Mouse (Mus musculus): Measurements from ENCODE around the gene Prkce. TPM values are rescaled to one million over a fixed set of nuclear protein-coding genes. Genes with fewer than 3 reads are reported as not detected.
A peak's percentile ranks its signal among the peaks of the same experiment; 100 is the strongest.
"Not testable (repeated sequence)": the region's sequence is repeated elsewhere in the genome, so short reads cannot be mapped to it uniquely, and the experiment has no call there.

The Prkce gene
- total and polyA plus RNA-seq, 3 experiments, result 6.1 to 27.3 (median 26.0) TPM

- intact Hi-C loops (cut with DNase I), result no loop called here
- H3K4me1 ChIP-seq (ENCODE audit: control insufficient read depth, insufficient read depth, low read length), result no peaks in the 10 kb centered on the region
- no peak for DNase-seq
- H3K27me3 ChIP-seq (ENCODE audit: control insufficient read depth, insufficient read depth, low read length), result no peaks in the 10 kb centered on the region
- no peak overlapping the region for H3K27ac ChIP-seq
- no peaks in the 10 kb centered on the region for H3K36me3 ChIP-seq (ENCODE audit: control insufficient read depth, insufficient read depth, low read length)
- no peak overlapping the region for H3K4me3 ChIP-seq
- TF ChIP-seq EP300 (IDR thresholded peaks at IDR 0.05; ENCODE audit: insufficient read depth, low read depth, low read length), result no peak
- H3K9ac ChIP-seq (ENCODE audit: low read depth, low read length), result no peak overlapping the region
- 66% methylated on average over 10 of the region's 10 CpGs for WGBS
- H3K79me2 ChIP-seq (replicated peaks; ENCODE audit: control insufficient read depth, insufficient read depth, low read length), result no peaks in the 10 kb centered on the region
Observed at GRCm38 (mm10) chr17:86476674-86477073, 309.1 kb downstream of the Prkce start.

DNA sequence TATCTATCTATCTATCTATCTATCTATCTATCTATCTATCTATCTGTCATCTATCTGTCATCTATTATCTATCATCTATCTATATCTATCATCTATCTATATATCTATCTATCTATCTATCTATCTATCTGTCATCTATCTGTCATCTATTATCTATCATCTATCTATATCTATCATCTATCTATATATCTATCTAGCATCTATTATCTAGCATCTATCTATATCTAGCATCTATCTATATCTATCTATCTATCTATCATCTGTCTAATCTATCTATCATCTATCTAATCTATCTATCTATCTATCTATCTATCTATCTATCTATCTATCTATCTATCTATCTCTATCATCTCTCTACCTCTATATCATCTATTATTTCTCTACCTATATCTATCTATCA, 309.8 kb downstream of the Prkce start:
- DNase-seq; H3K4me1 ChIP-seq (ENCODE audit: control insufficient read depth, insufficient read depth, low read length); H3K27ac ChIP-seq; H3K79me2 ChIP-seq (replicated peaks; ENCODE audit: control insufficient read depth, insufficient read depth, low read length); H3K4me3 ChIP-seq; H3K9ac ChIP-seq (ENCODE audit: low read depth, low read length); H3K27me3 ChIP-seq (ENCODE audit: control insufficient read depth, insufficient read depth, low read length); intact Hi-C loops (cut with DNase I); H3K36me3 ChIP-seq (ENCODE audit: control insufficient read depth, insufficient read depth, low read length): not testable (repeated sequence)

GRCm38 (mm10) chr17:86479406-86479805, 311.8 kb downstream of the Prkce start:
- Histone ChIP-seq H3K36me3 (ENCODE audit: control insufficient read depth, insufficient read depth, low read length) (no peaks in the 10 kb centered on the region), H3K27me3 (ENCODE audit: control insufficient read depth, insufficient read depth, low read length) (no peaks in the 10 kb centered on the region), H3K9ac (ENCODE audit: low read depth, low read length) (no peak overlapping the region), H3K27ac (no peak overlapping the region), H3K4me3 (no peak overlapping the region), H3K79me2 (replicated peaks; ENCODE audit: control insufficient read depth, insufficient read depth, low read length) (no peaks in the 10 kb centered on the region), H3K4me1 (ENCODE audit: control insufficient read depth, insufficient read depth, low read length) (peaks cover under 1% of the 10 kb centered on the region)
- intact Hi-C loops (cut with DNase I), result no loop called here
- DNase-seq, result no peak
- TF ChIP-seq POLR2A (IDR thresholded peaks at IDR 0.05; ENCODE audit: insufficient read depth, low read depth, low read length), result no peak
- no peak for TF ChIP-seq EP300 (IDR thresholded peaks at IDR 0.05; ENCODE audit: insufficient read depth, low read depth, low read length)
- TF ChIP-seq CTCF (IDR thresholded peaks at IDR 0.05), result no peak
- 69% methylated on average over 10 of the region's 10 CpGs for WGBS

GRCm38 (mm10) chr17:86482675-86483074, 315.1 kb downstream of the Prkce start:
- WGBS, result 88% methylated on average over 10 of the region's 10 CpGs
- intact Hi-C loops (cut with DNase I), result loop anchor here (10.0 kb wide), 2 partner anchors 562 to 762 kb away; no protein-coding TSS in a partner anchor
- Histone ChIP-seq H3K27ac (no peak overlapping the region), H3K9ac (ENCODE audit: low read depth, low read length) (no peak overlapping the region), H3K27me3 (ENCODE audit: control insufficient read depth, insufficient read depth, low read length) (no peaks in the 10 kb centered on the region), H3K79me2 (replicated peaks; ENCODE audit: control insufficient read depth, insufficient read depth, low read length) (no peaks in the 10 kb centered on the region), H3K4me3 (no peak overlapping the region), H3K36me3 (ENCODE audit: control insufficient read depth, insufficient read depth, low read length) (no peaks in the 10 kb centered on the region), H3K4me1 (ENCODE audit: control insufficient read depth, insufficient read depth, low read length) (peaks cover 2% of the 10 kb centered on the region)
- TF ChIP-seq POLR2A (IDR thresholded peaks at IDR 0.05; ENCODE audit: insufficient read depth, low read depth, low read length) (no peak), CTCF (IDR thresholded peaks at IDR 0.05) (no peak), EP300 (IDR thresholded peaks at IDR 0.05; ENCODE audit: insufficient read depth, low read depth, low read length) (no peak)
- no peak for DNase-seq

DNA sequence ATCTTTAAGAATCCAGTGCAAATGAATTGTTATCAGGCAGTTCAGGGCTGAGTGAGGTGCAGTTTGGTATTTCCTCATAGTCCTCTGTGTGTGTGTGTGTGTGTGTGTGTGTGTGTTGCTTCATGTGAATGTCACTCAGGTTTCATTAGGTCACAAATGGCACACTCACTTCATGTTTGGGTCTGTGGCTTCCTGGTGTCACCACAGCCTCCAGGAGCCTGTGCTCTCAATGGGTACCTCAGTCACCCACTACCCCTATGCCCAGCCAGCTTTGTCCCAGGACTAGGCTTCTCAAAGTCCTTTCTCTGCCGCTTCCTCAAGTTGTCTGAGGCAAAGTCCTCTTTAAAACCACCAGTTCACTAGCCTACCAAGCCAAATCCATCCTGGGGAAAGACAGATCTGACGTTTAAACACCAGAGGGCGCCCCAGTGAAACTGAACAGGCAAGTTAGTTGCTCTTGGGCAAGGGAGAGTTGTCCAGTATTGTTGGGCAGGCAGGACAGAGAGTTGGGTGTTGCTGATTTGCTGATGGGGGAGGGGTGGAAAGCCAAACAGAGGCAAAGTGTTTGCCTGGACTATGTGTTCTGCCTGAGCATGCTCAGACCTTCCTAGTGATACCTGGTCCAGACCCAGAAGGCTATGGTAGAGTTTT, 316.6 kb downstream of the Prkce start:
- no peaks in the 10 kb centered on the region for H3K79me2 ChIP-seq (replicated peaks; ENCODE audit: control insufficient read depth, insufficient read depth, low read length)
- no peaks in the 10 kb centered on the region for H3K27me3 ChIP-seq (ENCODE audit: control insufficient read depth, insufficient read depth, low read length)
- TF ChIP-seq POLR2A (IDR thresholded peaks at IDR 0.05; ENCODE audit: insufficient read depth, low read depth, low read length) (no peak), CTCF (IDR thresholded peaks at IDR 0.05) (peak; percentile 93), EP300 (IDR thresholded peaks at IDR 0.05; ENCODE audit: insufficient read depth, low read depth, low read length) (peak; percentile 75)
- H3K4me1 ChIP-seq (ENCODE audit: control insufficient read depth, insufficient read depth, low read length), result peaks cover 2% of the 10 kb centered on the region
- intact Hi-C loops (cut with DNase I), result loop anchor here (1.0 to 10.0 kb wide), 3 partner anchors 422 to 761 kb away; no protein-coding TSS in a partner anchor
- H3K9ac ChIP-seq (ENCODE audit: low read depth, low read length), result no peak overlapping the region
- no peak overlapping the region for H3K4me3 ChIP-seq
- H3K27ac ChIP-seq, result no peak overlapping the region
- H3K36me3 ChIP-seq (ENCODE audit: control insufficient read depth, insufficient read depth, low read length), result no peaks in the 10 kb centered on the region
- WGBS, result 4% methylated on average over 3 of the region's 3 CpGs
- DNase-seq, result peak; percentile 80 to 82

DNA sequence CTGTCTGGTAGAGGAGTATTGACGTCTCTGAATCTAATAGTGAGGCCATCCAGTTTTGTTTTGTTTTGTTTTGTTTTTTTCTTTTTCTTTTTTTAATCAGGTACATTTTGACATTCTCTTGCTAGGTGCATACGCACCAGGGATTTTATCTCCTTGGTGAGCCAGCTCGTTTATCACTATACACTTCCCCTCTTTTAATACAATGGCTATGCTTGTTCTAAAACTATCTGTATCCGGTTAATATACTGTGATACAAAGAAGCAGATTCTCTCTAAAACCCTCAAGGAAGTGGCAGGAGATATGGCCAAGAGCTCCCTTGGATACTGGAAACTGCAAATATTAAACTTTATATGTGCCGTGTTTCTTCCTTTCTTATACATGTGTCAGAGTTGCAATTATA, 319.1 kb downstream of the Prkce start:
- TF ChIP-seq CTCF (IDR thresholded peaks at IDR 0.05) (no peak), POLR2A (IDR thresholded peaks at IDR 0.05; ENCODE audit: insufficient read depth, low read depth, low read length) (no peak), EP300 (IDR thresholded peaks at IDR 0.05; ENCODE audit: insufficient read depth, low read depth, low read length) (no peak)
- Histone ChIP-seq H3K27me3 (ENCODE audit: control insufficient read depth, insufficient read depth, low read length) (no peaks in the 10 kb centered on the region), H3K4me3 (no peak overlapping the region), H3K9ac (ENCODE audit: low read depth, low read length) (no peak overlapping the region), H3K36me3 (ENCODE audit: control insufficient read depth, insufficient read depth, low read length) (no peaks in the 10 kb centered on the region), H3K79me2 (replicated peaks; ENCODE audit: control insufficient read depth, insufficient read depth, low read length) (no peaks in the 10 kb centered on the region), H3K4me1 (ENCODE audit: control insufficient read depth, insufficient read depth, low read length) (peaks cover 2% of the 10 kb centered on the region), H3K27ac (no peak overlapping the region)
- intact Hi-C loops (cut with DNase I), result loop anchor here (10.0 kb wide), 2 partner anchors 558 to 758 kb away; no protein-coding TSS in a partner anchor
- 63% methylated on average over 5 of the region's 5 CpGs for WGBS
- DNase-seq, result no peak
